Mouse (Mus musculus): ENCODE measurements around the gene Itgb3bp. TPM values are rescaled to one million over a fixed set of nuclear protein-coding genes. Genes with fewer than 3 reads are reported as not detected.

The Itgb3bp gene
- polyA plus RNA-seq, 1 experiment from 2014 or later, result 31.9 TPM

GRCm38 (mm10) chr4:99959308-99959707 lies 29.7 kb upstream of the Itgb3bp start:
- no peak for ATAC-seq (ENCODE audit: low read depth)
- H3K27ac ChIP-seq (replicated peaks; ENCODE audit: low read depth, low read length), result no peak overlapping the region
- no peaks in the 10 kb centered on the region for H3K4me1 ChIP-seq (ENCODE audit: control insufficient read depth, insufficient read depth, low read length)
- no peak overlapping the region for H3K4me3 ChIP-seq (ENCODE audit: low read depth, low read length)
- H3K27me3 ChIP-seq (replicated peaks; ENCODE audit: control insufficient read depth, insufficient read depth, low read length), result no peaks in the 10 kb centered on the region
- no peaks in the 10 kb centered on the region for H3K36me3 ChIP-seq (ENCODE audit: control insufficient read depth, insufficient read depth, low read length)
- H3K9ac ChIP-seq (ENCODE audit: low read depth, low read length), result no peak overlapping the region
- 57% methylated on average over 3 of the region's 3 CpGs for WGBS
- DNase-seq (ENCODE audit: low spot score), result no peak
- H3K9me3 ChIP-seq (ENCODE audit: control insufficient read depth, low read length), result no peaks in the 10 kb centered on the region
- no peak overlapping the region for H3K4me2 ChIP-seq (ENCODE audit: low read depth, low read length)

GRCm38 (mm10) chr4:99958084-99958815 lies 28.6 kb upstream of the Itgb3bp start:
- Histone ChIP-seq H3K4me2 (ENCODE audit: low read depth, low read length) (no peak overlapping the region), H3K4me3 (ENCODE audit: low read depth, low read length) (no peak overlapping the region), H3K9me3 (ENCODE audit: control insufficient read depth, low read length) (no peaks in the 10 kb centered on the region), H3K36me3 (ENCODE audit: control insufficient read depth, insufficient read depth, low read length) (no peaks in the 10 kb centered on the region), H3K9ac (ENCODE audit: low read depth, low read length) (no peak overlapping the region), H3K4me1 (ENCODE audit: control insufficient read depth, insufficient read depth, low read length) (no peaks in the 10 kb centered on the region), H3K27ac (replicated peaks; ENCODE audit: low read depth, low read length) (no peak overlapping the region), H3K27me3 (replicated peaks; ENCODE audit: control insufficient read depth, insufficient read depth, low read length) (no peaks in the 10 kb centered on the region)
- ATAC-seq (ENCODE audit: low read depth) (no peak), DNase-seq (ENCODE audit: low spot score) (no peak)
- 72% methylated on average over 7 of the region's 7 CpGs for WGBS

- H3K36me3 ChIP-seq (ENCODE audit: control insufficient read depth, insufficient read depth, low read length), result no peaks in the 10 kb centered on the region
- no peaks in the 10 kb centered on the region for H3K27me3 ChIP-seq (replicated peaks; ENCODE audit: control insufficient read depth, insufficient read depth, low read length)
- no peak overlapping the region for H3K27ac ChIP-seq (replicated peaks; ENCODE audit: low read depth, low read length)
- no peak overlapping the region for H3K4me2 ChIP-seq (ENCODE audit: low read depth, low read length)
- no peak overlapping the region for H3K9ac ChIP-seq (ENCODE audit: low read depth, low read length)
- WGBS, result 91% methylated on average over 4 of the region's 4 CpGs
- DNase-seq (ENCODE audit: low spot score) (no peak), ATAC-seq (ENCODE audit: low read depth) (no peak)
- no peak overlapping the region for H3K4me3 ChIP-seq (ENCODE audit: low read depth, low read length)
- H3K9me3 ChIP-seq (ENCODE audit: control insufficient read depth, low read length), result no peaks in the 10 kb centered on the region
- no peaks in the 10 kb centered on the region for H3K4me1 ChIP-seq (ENCODE audit: control insufficient read depth, insufficient read depth, low read length)
These were observed 27.6 kb upstream of the Itgb3bp start for GRCm38 (mm10) chr4:99957186-99957585.

GRCm38 (mm10) chr4:99955396-99955795 lies 25.8 kb upstream of the Itgb3bp start:
- H3K4me1 ChIP-seq (ENCODE audit: control insufficient read depth, insufficient read depth, low read length), result no peaks in the 10 kb centered on the region
- WGBS, result 85% methylated on average over 10 of the region's 10 CpGs
- H3K4me2 ChIP-seq (ENCODE audit: low read depth, low read length), result no peak overlapping the region
- H3K9ac ChIP-seq (ENCODE audit: low read depth, low read length), result no peak overlapping the region
- H3K27ac ChIP-seq (replicated peaks; ENCODE audit: low read depth, low read length), result no peak overlapping the region
- H3K9me3 ChIP-seq (ENCODE audit: control insufficient read depth, low read length), result no peaks in the 10 kb centered on the region
- ATAC-seq (ENCODE audit: low read depth) (no peak), DNase-seq (ENCODE audit: low spot score) (no peak)
- no peaks in the 10 kb centered on the region for H3K27me3 ChIP-seq (replicated peaks; ENCODE audit: control insufficient read depth, insufficient read depth, low read length)
- no peaks in the 10 kb centered on the region for H3K36me3 ChIP-seq (ENCODE audit: control insufficient read depth, insufficient read depth, low read length)
- H3K4me3 ChIP-seq (ENCODE audit: low read depth, low read length), result no peak overlapping the region

- Histone ChIP-seq H3K36me3 (ENCODE audit: control insufficient read depth, insufficient read depth, low read length) (no peaks in the 10 kb centered on the region), H3K27ac (replicated peaks; ENCODE audit: low read depth, low read length) (no peak overlapping the region), H3K27me3 (replicated peaks; ENCODE audit: control insufficient read depth, insufficient read depth, low read length) (no peaks in the 10 kb centered on the region), H3K9me3 (ENCODE audit: control insufficient read depth, low read length) (no peaks in the 10 kb centered on the region), H3K4me3 (ENCODE audit: low read depth, low read length) (no peak overlapping the region), H3K4me1 (ENCODE audit: control insufficient read depth, insufficient read depth, low read length) (no peaks in the 10 kb centered on the region), H3K9ac (ENCODE audit: low read depth, low read length) (no peak overlapping the region), H3K4me2 (ENCODE audit: low read depth, low read length) (no peak overlapping the region)
- 97% methylated on average over 2 of the region's 2 CpGs for WGBS
- DNase-seq (ENCODE audit: low spot score) (no peak), ATAC-seq (ENCODE audit: low read depth) (no peak)
These were observed 24.3 kb upstream of the Itgb3bp start for GRCm38 (mm10) chr4:99953904-99954303.

- no peaks in the 10 kb centered on the region for H3K36me3 ChIP-seq (ENCODE audit: control insufficient read depth, insufficient read depth, low read length)
- no peaks in the 10 kb centered on the region for H3K27me3 ChIP-seq (replicated peaks; ENCODE audit: control insufficient read depth, insufficient read depth, low read length)
- H3K27ac ChIP-seq (replicated peaks; ENCODE audit: low read depth, low read length), result no peak overlapping the region
- no peak for ATAC-seq (ENCODE audit: low read depth)
- H3K9ac ChIP-seq (ENCODE audit: low read depth, low read length), result no peak overlapping the region
- DNase-seq (ENCODE audit: low spot score), result no peak
- H3K4me2 ChIP-seq (ENCODE audit: low read depth, low read length), result no peak overlapping the region
- no peak overlapping the region for H3K4me3 ChIP-seq (ENCODE audit: low read depth, low read length)
- H3K4me1 ChIP-seq (ENCODE audit: control insufficient read depth, insufficient read depth, low read length), result no peaks in the 10 kb centered on the region
- 89% methylated on average over 1 of the region's 1 CpGs for WGBS
- H3K9me3 ChIP-seq (ENCODE audit: control insufficient read depth, low read length), result no peaks in the 10 kb centered on the region
These were observed 18.3 kb upstream of the Itgb3bp start for GRCm38 (mm10) chr4:99947896-99948295.

GRCm38 (mm10) chr4:99947192-99947591 lies 17.6 kb upstream of the Itgb3bp start:
- Histone ChIP-seq H3K27ac (replicated peaks; ENCODE audit: low read depth, low read length) (no peak overlapping the region), H3K27me3 (replicated peaks; ENCODE audit: control insufficient read depth, insufficient read depth, low read length) (no peaks in the 10 kb centered on the region), H3K9me3 (ENCODE audit: control insufficient read depth, low read length) (no peaks in the 10 kb centered on the region), H3K4me2 (ENCODE audit: low read depth, low read length) (no peak overlapping the region), H3K4me3 (ENCODE audit: low read depth, low read length) (no peak overlapping the region), H3K9ac (ENCODE audit: low read depth, low read length) (no peak overlapping the region), H3K36me3 (ENCODE audit: control insufficient read depth, insufficient read depth, low read length) (no peaks in the 10 kb centered on the region), H3K4me1 (ENCODE audit: control insufficient read depth, insufficient read depth, low read length) (no peaks in the 10 kb centered on the region)
- DNase-seq (ENCODE audit: low spot score) (no peak), ATAC-seq (ENCODE audit: low read depth) (no peak)
- WGBS, result 71% methylated on average over 1 of the region's 1 CpGs

- H3K9ac ChIP-seq (ENCODE audit: low read depth, low read length), result no peak overlapping the region
- no peaks in the 10 kb centered on the region for H3K36me3 ChIP-seq (ENCODE audit: control insufficient read depth, insufficient read depth, low read length)
- H3K4me2 ChIP-seq (ENCODE audit: low read depth, low read length), result no peak overlapping the region
- no peaks in the 10 kb centered on the region for H3K27me3 ChIP-seq (replicated peaks; ENCODE audit: control insufficient read depth, insufficient read depth, low read length)
- WGBS, result 77% methylated on average over 2 of the region's 2 CpGs
- H3K4me3 ChIP-seq (ENCODE audit: low read depth, low read length), result no peak overlapping the region
- no peak overlapping the region for H3K27ac ChIP-seq (replicated peaks; ENCODE audit: low read depth, low read length)
- no peaks in the 10 kb centered on the region for H3K9me3 ChIP-seq (ENCODE audit: control insufficient read depth, low read length)
- no peak for ATAC-seq (ENCODE audit: low read depth)
- H3K4me1 ChIP-seq (ENCODE audit: control insufficient read depth, insufficient read depth, low read length), result no peaks in the 10 kb centered on the region
- DNase-seq (ENCODE audit: low spot score), result no peak
These were observed 16.9 kb upstream of the Itgb3bp start for GRCm38 (mm10) chr4:99946516-99946915.

- Histone ChIP-seq H3K9me3 (ENCODE audit: control insufficient read depth, low read length) (no peaks in the 10 kb centered on the region), H3K9ac (ENCODE audit: low read depth, low read length) (no peak overlapping the region), H3K27me3 (replicated peaks; ENCODE audit: control insufficient read depth, insufficient read depth, low read length) (no peaks in the 10 kb centered on the region), H3K4me2 (ENCODE audit: low read depth, low read length) (no peak overlapping the region), H3K27ac (replicated peaks; ENCODE audit: low read depth, low read length) (no peak overlapping the region), H3K36me3 (ENCODE audit: control insufficient read depth, insufficient read depth, low read length) (no peaks in the 10 kb centered on the region), H3K4me3 (ENCODE audit: low read depth, low read length) (no peak overlapping the region), H3K4me1 (ENCODE audit: control insufficient read depth, insufficient read depth, low read length) (no peaks in the 10 kb centered on the region)
- ATAC-seq (ENCODE audit: low read depth), result no peak
- DNase-seq (ENCODE audit: low spot score), result no peak
- 86% methylated on average over 7 of the region's 7 CpGs for WGBS
These were observed 15.4 kb upstream of the Itgb3bp start for GRCm38 (mm10) chr4:99945011-99945410.
